Mouse (Mus musculus) cerebellum, postnatal 14 days (tissue): Measurements from ENCODE around the gene Hist2h3c2.
"Not testable (repeated sequence)": the region's sequence is repeated elsewhere in the genome, so short reads cannot be mapped to it uniquely, and the experiment has no call there.

Experiments
- DNase-seq, 2 experiments: peaks; one replicate each; pipeline ENCODE4 v3.0.0; 2021; ENCODE audit warnings: mixed read lengths in 2 of 2

Gene Hist2h3c2

DNA sequence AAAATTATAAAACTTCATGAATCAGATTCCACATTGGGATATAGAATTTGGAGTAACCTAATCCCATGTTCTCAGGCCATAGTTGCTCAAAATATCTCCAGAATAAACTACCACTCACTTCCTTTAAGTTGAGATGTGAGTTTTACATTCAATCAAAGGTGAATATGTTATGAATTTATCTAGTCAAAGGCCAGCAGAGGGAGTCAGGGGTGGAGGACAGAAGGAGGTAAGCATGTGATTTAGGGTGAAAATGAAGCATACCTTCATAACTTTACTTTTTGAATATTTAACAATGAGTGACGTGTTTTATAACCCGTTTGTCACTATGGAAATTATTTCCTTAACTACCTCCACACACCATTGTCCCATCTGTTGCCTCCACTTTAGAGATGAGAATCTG is 4.0 kb downstream of the Hist2h3c2 start:
- DNase-seq = no peak

DNA sequence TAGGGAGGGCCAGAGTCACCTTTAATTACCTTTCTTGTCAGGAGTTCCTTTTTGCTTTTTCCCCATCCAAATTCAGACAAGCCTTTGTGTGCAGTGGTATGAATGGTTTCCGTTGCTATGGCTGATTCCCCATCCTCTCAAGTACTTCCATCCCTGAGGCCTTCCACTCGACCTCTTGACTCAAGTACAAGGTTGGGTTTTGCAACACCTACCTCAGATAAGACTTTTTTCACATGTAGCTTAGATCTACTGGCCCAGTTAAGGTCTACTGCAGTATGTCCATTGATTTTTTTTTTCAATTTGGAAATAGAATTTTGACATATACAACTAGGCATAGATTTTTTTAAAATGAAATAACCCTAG is 7.2 kb downstream of the Hist2h3c2 start:
- DNase-seq = no peak

DNA sequence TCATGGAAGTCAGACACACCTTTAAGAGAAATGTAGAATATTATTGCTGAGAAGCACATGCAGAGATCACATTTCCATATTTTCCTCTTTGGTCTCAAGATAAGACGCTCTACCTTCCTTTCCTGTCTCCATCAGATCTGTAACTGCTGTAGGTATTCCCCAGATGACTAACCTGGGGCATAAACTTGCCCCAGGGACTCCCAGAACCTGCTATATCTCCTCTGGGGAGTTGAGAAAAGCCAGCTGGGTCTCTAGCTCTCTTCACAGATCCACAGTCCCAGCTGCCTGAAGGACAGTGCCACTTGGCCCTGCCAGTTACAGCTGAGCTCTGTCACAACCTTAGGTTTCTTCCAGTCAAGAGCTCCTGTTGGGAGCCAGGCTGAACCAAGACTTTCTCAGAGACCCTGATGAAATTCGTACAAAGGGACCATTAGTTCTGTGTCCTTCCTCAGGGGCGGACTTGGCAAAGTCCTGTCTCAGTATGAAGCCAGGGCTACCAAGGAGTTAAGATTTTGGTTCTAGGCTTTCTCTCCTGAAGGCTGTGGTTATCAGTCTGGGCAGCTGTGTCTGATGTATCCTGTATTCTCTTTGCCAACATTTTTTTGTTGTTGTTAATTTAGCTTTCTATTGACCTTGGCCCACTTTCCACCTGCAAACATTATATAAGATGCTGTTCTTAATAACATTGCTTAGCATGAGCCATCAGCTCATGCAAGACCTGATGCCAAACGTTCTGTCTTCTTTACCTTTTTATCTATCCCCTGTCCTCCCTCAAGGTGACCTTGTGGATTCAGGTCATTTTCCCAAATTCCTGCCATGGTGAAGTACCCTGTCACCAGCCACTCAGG is 7.8 kb downstream of the Hist2h3c2 start:
- DNase-seq = no peak

- no peak for DNase-seq
Observed at GRCm38 (mm10) chr3:96230404-96230803, 8.5 kb downstream of the Hist2h3c2 start.

DNA sequence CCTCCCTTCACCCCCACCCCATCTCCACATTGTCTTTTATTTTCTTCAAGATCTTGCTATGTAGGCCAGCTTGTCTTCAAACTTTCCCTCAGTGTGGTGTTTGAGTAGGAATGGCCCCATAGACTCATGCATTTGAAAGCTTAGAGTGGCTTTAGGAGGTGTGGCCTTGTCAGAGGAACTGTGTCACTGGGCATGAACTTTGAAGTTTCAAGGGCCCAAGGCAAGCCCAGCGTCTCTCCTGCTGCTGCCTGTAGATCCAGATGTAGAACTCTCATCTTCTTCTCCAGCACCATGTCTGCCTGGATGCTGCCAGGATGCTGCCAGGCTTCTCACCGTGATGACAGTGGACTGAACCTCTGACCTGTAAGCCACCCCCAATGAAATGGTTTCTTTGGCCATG is 10.1 kb downstream of the Hist2h3c2 start:
- no peak for DNase-seq

GRCm38 (mm10) chr3:96226695-96227648 is 12.0 kb downstream of the Hist2h3c2 start:
- DNase-seq = no peak

GRCm38 (mm10) chr3:96225421-96225820 is 13.5 kb downstream of the Hist2h3c2 start:
- no peak for DNase-seq

- no peak for DNase-seq
Observed at GRCm38 (mm10) chr3:96222774-96223173, 16.2 kb downstream of the Hist2h3c2 start.

- peak in 1 of 2 experiments; percentile 30 for DNase-seq
Observed at GRCm38 (mm10) chr3:96221640-96222038, 17.3 kb downstream of the Hist2h3c2 start.

GRCm38 (mm10) chr3:96220765-96221639 is 17.9 kb downstream of the Hist2h3c2 start, which contains the start of the genes Hist2h2ac and Hist2h2be:
Gene Hist2h2ac (minus strand): TSS chr3:96220880.
Gene Hist2h2be (plus strand): TSS chr3:96221119.
- DNase-seq = peak; percentile 73 to 83

DNA sequence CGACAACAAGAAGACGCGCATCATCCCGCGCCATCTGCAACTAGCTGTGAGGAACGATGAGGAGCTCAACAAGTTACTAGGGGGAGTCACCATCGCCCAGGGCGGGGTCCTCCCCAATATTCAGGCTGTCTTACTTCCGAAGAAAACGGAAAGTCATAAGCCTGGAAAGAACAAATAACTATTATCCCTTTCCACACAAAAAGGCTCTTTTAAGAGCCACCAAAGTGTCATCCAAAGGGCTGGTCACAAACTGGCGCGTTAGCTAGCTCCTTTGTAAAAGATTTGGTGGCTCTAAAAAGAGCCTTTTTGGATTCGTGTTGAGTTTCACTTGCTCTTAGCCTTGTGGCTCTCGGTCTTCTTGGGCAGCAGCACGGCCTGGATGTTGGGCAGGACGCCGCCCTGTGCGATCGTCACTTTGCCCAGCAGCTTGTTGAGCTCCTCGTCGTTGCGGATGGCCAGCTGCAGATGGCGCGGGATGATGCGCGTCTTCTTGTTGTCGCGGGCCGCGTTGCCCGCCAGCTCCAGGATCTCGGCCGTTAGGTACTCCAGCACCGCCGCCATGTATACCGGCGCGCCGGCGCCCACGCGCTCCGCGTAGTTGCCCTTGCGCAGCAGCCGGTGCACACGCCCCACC is 18.7 kb downstream of the Hist2h3c2 start:
- DNase-seq = not testable (repeated sequence)

DNA sequence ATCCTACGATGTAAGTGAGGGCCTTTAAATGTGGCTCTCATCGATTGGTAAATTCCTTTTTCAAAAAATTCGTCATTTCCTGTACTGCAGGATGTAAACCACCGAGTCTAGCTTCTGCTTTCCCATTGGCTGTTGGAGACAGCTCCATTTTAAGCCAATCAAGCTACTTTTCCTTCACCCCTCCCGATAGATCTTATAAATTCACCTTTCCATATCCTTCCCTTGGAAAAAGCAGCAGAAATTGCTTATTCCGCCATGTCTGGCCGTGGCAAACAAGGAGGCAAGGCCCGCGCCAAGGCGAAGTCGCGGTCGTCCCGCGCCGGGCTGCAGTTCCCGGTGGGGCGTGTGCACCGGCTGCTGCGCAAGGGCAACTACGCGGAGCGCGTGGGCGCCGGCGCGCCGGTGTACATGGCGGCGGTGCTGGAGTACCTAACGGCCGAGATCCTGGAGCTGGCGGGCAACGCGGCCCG is 19.2 kb downstream of the Hist2h3c2 start, which contains the start of the genes Bola1 and Hist2h2ab:
Gene Bola1 (minus strand): TSS at position 49 of the 470 bp plus-strand sequence.
Gene Hist2h2ab (plus strand): TSS at position 205 of the 470 bp plus-strand sequence.
- DNase-seq = peak; percentile 69 to 80

- DNase-seq = peak; percentile 46 to 57
Observed at GRCm38 (mm10) chr3:96219191-96219641, 19.7 kb downstream of the Hist2h3c2 start.

DNA sequence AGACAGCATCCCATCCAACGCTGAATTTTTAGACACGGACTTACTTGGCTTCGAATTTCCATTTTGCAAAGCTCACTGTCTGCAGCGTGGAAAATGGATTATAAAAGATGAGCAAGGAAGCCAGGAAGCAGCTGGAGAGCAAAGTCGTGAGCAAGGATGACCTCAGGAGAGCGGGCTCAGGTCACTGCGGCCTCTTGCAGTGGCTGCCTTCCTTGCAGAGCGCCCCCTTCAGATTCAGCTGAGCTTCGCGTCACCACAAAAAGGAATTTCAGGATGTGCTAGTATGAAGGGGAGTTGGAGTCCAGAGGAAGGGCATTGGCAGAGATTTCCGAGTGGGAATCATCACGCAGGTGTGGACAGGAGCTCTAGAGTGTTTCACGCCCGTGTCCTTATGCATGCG is 29.7 kb downstream of the Hist2h3c2 start:
- peak in 1 of 2 experiments; percentile 45 for DNase-seq

GRCm38 (mm10) chr3:96207819-96208218 is 31.1 kb downstream of the Hist2h3c2 start:
- DNase-seq = no peak

- DNase-seq = no peak
Observed at GRCm38 (mm10) chr3:96199731-96200130, 39.2 kb downstream of the Hist2h3c2 start.

GRCm38 (mm10) chr3:96198601-96199251 is 40.2 kb downstream of the Hist2h3c2 start:
- not testable (repeated sequence) for DNase-seq

DNA sequence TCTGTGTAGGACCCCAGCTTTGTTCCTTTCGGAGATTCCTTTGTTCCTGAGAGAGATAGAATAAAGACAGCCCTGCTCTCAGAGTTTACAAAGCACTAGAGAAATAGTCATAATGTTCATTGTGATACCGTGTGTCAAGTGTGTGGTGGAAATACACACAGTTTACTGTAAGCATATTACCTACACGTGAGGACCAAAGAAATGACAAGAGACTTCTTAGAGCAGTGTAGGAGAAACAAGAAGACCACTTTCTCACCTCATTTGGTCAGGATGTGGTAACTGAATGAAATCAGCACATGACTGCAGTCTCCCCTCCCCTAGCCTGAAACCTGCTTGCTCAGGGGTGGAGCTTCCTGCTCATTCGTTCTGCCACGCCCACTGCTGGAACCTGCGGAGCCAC is 40.7 kb downstream of the Hist2h3c2 start:
- no peak for DNase-seq

- DNase-seq = peak; percentile 90 to 92
Observed at GRCm38 (mm10) chr3:96197129-96197749, 41.7 kb downstream of the Hist2h3c2 start.

- no peak for DNase-seq
Observed at GRCm38 (mm10) chr3:96196437-96197128, 42.3 kb downstream of the Hist2h3c2 start.
